Mouse (Mus musculus): ENCODE data around the gene Lrrc72.

Gene Lrrc72

DNA sequence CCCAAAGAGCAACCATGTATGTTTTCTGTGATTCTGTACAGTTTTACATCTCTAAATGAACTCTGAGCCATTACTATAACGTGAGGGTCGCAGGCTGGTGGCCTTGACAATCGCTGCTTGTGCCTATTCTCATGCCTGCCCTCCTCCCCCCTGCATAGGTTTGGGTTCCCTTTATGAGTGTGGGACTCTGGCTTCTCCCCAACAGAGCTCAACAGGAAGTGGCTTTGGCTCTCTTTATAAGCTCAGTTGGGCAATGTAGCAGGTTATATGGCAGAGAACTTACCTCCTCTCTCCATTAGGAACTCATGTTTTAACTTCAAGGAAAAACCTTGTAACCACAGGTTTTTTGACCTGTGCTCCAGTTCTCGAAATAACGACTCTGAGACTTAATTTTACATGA, 62.9 kb downstream of the Lrrc72 start:
- DNase-seq (ENCODE audit: low read depth, low spot score), result no peak

DNA sequence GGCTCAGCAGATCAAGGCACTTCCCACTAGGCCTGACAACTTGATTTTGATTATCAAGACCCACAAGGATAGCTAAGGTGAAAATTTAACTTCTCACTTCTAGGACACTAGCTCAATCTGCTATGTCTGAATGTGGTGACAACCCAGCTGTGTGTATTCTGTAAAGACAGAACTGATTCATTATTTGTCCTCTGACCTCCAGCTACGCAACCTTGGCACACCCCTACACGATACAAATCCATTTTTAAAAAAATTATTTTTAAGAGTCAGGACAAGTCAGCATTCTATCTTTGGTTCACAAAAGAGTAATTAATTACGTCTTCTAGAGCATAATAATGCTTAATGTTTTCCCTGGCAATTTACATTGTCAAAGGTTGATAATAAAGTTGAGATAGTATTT, 63.6 kb downstream of the Lrrc72 start:
- DNase-seq (ENCODE audit: low read depth, low spot score), result no peak

DNA sequence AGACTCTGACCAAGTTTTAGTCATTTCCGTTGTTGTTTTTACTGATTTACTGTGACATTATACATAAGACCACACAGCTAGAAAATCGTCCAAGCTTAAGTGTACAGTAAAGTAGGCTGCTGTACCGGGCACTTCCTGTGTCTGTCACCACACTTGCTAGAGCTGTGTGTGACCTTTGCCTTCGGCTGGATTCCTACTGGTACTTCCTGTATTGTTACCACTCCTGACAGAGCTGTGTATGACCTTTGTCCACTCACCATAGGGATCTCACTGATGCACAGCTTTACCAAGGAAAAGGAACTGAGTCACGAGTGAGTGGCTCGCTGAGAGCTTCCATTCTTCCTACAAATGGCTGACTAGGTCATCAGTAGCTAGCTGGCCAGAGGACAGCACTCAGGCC, 66.1 kb downstream of the Lrrc72 start:
- DNase-seq (ENCODE audit: low read depth, low spot score), result no peak

DNA sequence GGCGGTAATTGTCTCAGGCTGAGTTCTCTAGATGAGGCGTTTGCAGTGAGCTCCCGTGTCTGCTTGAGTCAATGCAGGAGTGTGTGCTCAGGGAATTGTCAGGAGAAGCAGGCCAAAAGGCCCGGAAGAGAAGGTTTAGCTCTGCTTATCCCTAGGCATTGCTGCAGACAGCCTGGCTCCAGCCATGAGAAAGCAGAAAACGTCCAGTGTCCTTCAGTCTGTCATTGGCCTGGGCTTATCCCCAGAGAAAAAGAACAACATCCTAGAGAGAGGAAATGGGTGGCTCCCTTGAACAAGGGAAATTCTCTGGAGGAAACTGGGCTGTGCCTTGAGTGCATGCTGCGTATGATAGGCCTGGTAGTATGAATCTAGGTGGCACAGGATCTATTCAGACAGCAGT, 70.6 kb downstream of the Lrrc72 start:
- DNase-seq (ENCODE audit: low read depth, low spot score), result peak; percentile 34

DNA sequence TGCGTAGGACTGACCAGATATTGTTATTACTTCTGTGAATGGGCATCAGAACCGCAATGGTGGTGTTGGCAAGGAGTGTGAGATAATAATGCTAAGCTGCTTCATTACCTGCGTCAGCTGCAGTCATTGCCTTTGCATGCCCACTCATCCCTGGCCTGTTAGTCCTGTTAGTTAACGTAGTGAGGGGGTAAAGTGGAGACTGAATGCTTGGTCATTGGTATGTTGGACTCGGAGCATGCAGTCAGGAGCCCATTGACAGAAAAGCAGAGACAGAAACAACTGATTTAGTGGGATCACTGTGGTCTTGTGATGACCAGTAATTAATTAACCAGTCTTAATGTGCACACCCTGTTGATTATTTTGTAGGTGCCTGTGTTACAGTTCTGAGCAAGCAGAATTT, 76.0 kb downstream of the Lrrc72 start:
- DNase-seq (ENCODE audit: low read depth, low spot score), result no peak

DNA sequence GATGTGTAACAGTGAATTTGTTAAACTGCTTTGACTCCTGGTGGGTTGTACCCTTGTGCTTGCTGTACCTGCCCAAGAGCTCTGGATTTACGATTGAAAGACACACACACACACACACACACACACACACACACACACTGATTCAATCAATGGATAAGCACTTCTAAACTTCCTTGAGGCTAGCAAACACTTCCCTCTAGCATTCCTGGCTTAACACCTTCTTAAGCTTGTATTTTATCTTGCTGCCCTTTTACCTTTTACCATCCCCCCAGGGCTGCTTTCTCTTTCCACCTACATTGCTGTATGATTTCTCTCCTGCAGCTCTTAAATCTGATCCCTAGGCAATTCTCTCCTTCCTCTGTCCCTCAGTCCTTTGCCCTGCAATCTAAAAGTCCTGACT, 87.9 kb downstream of the Lrrc72 start:
- no peak for DNase-seq (ENCODE audit: low read depth, low spot score)

DNA sequence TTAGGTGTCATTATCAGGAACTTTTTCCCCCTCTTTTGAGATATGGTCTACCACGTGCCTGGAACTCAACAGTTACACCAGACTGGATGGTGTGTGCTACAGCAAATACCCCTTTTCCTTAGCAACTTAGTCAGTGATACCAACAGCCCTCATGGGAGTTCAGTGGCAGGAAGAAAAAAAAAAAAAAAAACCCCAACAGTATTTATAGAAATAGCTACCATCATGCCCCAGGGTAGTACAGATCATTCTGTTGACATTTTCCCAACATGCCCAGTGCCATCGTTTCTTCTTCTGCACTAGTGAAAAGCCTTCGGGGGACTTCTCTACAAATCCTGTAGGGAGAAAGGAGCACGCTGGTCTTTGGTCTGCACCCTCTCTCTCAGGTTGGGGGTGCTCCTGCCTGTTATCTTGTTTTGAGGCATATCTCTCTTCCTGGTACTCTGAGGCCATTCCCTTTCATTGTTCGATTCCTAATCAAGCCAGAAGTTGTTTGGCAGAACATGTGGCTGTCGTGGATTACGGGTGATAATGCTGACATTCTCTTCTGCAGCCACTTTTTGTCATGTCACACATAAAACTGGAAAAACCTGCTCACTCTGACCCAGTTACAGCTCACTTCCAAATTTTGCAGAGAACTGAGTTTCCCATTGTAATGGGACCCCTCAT, 88.9 kb downstream of the Lrrc72 start:
- DNase-seq (ENCODE audit: low read depth, low spot score), result no peak

Data from R1 (cell line).